Mouse (Mus musculus) frontal cortex, postnatal 14 days (tissue): ENCODE data around the gene Tbrg4.

ENCODE experiments used
- DNase-seq, 2 experiments: peaks; one replicate each; pipeline ENCODE4 v3.0.0; 2022; ENCODE audit warnings: low spot score in 2 of 2

Tbrg4 gene

GRCm38 (mm10) chr11:6590933-6591675 lies 34.8 kb downstream of the Tbrg4 start:
- no peak for DNase-seq

GRCm38 (mm10) chr11:6589838-6590237 lies 36.0 kb downstream of the Tbrg4 start:
- DNase-seq = no peak

- DNase-seq = no peak
Observed at GRCm38 (mm10) chr11:6588295-6588694, 37.6 kb downstream of the Tbrg4 start.

GRCm38 (mm10) chr11:6587249-6587940 lies 38.5 kb downstream of the Tbrg4 start:
- no peak for DNase-seq

GRCm38 (mm10) chr11:6586660-6587059 lies 39.2 kb downstream of the Tbrg4 start:
- DNase-seq = no peak

GRCm38 (mm10) chr11:6585748-6586147 lies 40.1 kb downstream of the Tbrg4 start:
- DNase-seq = no peak

GRCm38 (mm10) chr11:6581560-6581959 lies 44.3 kb downstream of the Tbrg4 start:
- DNase-seq = no peak

GRCm38 (mm10) chr11:6580065-6580750 lies 45.7 kb downstream of the Tbrg4 start:
- DNase-seq = no peak

- DNase-seq = no peak
Observed at GRCm38 (mm10) chr11:6579361-6579760, 46.5 kb downstream of the Tbrg4 start.

GRCm38 (mm10) chr11:6576151-6576550 lies 49.7 kb downstream of the Tbrg4 start:
- DNase-seq = no peak

GRCm38 (mm10) chr11:6569410-6569777 lies 56.5 kb downstream of the Tbrg4 start:
- DNase-seq = no peak

GRCm38 (mm10) chr11:6568584-6569409 lies 57.1 kb downstream of the Tbrg4 start:
- no peak for DNase-seq

GRCm38 (mm10) chr11:6567951-6568350 lies 57.9 kb downstream of the Tbrg4 start:
- DNase-seq = no peak

GRCm38 (mm10) chr11:6566496-6566895 lies 59.4 kb downstream of the Tbrg4 start:
- no peak for DNase-seq
